Mouse (Mus musculus): ENCODE results near the gene Cebpzos.

The Cebpzos gene

DNA sequence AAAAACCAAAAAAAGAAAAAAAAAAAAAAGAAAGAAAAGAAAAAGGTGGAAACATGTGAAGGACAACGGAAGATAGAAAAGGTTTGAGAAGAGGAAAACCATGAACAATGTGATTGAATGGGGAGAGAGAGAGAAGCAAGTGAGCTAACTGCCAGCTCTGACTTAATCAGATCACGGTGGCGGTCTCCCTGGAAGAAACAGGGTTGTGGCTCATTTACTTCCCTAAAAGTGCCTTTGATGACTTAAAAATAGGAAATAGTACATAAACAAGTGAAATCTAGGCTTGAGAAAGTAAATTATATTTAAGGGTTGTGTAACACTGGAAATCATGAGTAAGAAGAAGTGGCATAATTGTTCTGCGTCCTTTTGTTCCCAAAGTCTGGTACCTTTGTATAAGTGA is 22.6 kb downstream of the Cebpzos start:
- in situ Hi-C loops (cut with MseI, MboI) = no loop called here

DNA sequence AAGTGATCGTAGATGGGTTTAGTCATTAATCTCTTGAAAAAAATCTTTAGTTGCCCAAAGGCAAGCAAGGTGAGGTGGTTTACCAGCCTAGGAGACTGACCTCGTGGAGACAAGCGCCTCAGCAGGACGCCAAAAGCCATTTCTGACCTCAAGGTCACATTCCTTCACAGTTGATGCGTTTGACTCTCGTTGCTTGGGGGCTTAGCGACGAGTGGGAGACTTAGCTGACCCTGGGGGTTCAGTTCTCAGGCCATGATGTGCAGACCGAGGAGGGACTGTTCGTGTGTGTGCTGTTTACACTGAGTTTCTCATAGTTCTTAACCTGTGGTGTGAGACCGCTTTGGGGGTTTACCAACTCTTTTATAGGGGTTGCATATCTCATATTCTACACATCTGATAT is 26.3 kb downstream of the Cebpzos start:
- in situ Hi-C loops (cut with MseI, MboI) = no loop called here

- in situ Hi-C loops (cut with MseI, MboI) = no loop called here
Measured at GRCm38 (mm10) chr17:78951225-78951624, 34.9 kb downstream of the Cebpzos start.

DNA sequence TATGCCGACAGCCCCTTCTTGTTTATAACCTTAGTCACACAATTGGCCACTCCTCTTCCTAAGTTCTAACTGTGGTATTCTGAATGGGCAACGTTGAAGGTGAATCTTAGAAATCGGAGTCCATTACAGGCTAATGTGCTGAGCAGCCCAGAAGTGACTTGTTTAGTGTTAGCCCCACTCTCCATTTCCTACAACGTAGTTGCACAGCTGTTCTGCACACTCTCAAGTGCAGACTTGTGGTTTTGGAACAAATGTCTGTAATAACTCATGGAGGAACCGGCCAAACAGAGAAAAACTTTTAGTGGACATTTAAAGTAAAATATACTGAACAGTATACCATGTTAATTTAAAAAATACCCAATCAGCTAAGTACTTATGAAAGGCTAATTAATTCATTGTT is 35.8 kb downstream of the Cebpzos start:
- in situ Hi-C loops (cut with MseI, MboI) = no loop called here

DNA sequence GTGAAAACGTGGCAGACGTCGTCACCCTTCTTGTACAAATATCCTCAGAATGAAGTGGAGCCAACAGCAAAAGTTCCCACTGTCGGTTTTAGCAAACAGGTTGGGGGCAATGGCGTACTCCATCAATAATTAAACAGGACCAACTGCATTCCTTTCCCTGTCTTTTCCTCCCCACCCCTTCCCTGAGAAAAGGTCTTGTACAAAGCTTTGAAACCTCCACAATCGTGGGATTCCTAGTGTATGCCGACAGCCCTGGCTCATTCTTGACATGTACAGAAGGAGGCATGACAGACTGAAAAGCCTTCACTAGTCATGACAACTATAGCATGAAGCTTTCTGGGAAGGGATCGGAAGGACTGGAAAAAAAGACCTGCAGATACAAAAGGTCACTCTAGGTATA is 36.9 kb downstream of the Cebpzos start:
- in situ Hi-C loops (cut with MseI, MboI) = no loop called here

DNA sequence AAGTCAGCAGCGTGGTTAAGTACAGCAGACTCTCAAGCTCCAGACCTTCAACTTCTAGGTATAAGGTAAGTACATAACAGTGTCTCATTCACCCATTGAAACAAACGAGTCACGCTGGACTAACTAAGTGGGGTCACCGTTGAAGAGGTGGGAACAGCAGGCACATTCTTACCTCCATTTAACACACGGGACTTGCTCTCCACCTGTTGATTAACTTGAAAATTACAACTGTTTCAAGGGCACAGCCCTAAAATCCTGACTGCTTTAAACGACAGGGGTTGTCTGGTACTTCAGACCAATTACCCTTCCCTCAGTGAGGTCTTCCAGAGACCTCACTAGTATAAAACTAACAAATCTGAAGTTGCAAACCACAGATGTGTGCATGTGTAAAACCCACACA is 43.2 kb downstream of the Cebpzos start:
- in situ Hi-C loops (cut with MseI, MboI) = no loop called here

DNA sequence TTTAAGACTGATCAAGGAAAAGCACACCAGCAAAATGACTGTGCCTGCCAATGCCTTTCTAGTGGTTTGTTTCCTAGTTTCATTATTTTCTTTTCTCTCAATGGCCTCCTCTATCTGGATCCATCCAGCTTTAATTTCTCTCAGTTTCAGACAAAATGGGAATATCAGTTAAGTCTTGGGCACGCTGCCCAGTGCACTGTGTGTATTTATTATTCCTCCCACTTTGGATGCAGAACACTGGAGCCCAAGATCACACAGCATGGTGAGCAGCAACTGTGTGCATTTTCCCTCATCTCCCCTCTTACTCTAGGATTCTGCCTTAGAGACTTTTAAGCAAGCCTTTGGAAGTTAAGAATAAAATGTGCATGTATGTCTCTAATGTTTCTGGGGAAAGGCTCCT is 48.1 kb downstream of the Cebpzos start:
- in situ Hi-C loops (cut with MseI, MboI) = no loop called here

GRCm38 (mm10) chr17:78966092-78966883 is 50.0 kb downstream of the Cebpzos start:
- in situ Hi-C loops (cut with MseI, MboI) = no loop called here

DNA sequence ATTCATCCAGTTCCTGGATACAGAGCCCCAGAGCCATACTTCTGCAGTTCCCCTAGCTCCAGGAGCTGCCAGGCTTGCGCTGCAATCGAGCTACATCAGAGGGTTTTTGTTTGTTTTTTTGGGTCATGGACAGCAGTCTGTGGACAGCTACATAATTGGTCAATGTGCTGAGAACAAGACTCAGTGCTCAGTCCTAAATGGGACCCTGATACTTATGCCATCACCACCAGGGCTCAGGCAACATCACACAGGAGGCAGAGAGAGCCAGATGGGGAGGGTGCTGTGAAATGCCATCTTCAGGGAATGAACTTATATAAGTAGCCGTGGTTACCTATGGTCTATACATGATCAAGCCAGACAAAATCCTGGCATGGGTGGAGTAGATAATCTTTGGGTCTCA is 52.2 kb downstream of the Cebpzos start:
- in situ Hi-C loops (cut with MseI, MboI) = no loop called here

Measured in mouse trophoblast stem cell (cell line).